Mouse (Mus musculus) ES-CJ7 (cell line): ENCODE measurements at regions not wholly inside any gene's neighbourhood (a gene's known extent, or its start where the extent isn't known, plus 50 kb on each side); places are given as distances from the start of the nearest gene placed in this dataset.

Experiments used
- DNase-seq: peaks from one replicate; pipeline ENCODE4 v3.0.0; 2011; ENCODE audit warnings: low read depth, low spot score

- DNase-seq, result no peak
Measured at GRCm38 (mm10) chr1:13424524-13424923, 2010.6 kb downstream of the A830018L16Rik start.

GRCm38 (mm10) chr1:13425601-13426327, 2011.9 kb downstream of the A830018L16Rik start:
- DNase-seq, result no peak

GRCm38 (mm10) chr1:13426328-13427067, 2012.6 kb downstream of the A830018L16Rik start:
- peak; percentile 43 for DNase-seq

DNA sequence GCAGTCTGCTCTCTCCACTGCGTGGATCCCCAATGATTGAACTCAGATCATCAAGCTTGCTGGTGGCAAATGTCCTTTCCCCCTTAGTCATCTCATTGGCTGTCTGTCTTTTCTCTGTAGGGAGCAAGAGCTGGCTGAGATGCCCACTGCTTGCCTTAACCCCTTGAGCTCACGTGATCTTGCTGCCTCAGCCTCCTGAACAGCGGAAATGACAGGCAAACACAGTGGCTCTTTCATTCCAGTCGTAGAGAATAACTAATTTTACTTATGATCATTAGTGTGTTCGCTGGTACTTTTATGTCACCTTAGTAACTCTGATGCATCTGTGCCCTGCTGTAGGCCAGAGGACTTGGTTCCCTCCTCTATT, 2013.1 kb downstream of the A830018L16Rik start:
- DNase-seq, result no peak

GRCm38 (mm10) chr1:13427501-13428207, 2013.7 kb downstream of the A830018L16Rik start:
- DNase-seq, result no peak

GRCm38 (mm10) chr1:13437747-13438394, 2024.0 kb downstream of the A830018L16Rik start:
- DNase-seq, result no peak

- no peak for DNase-seq
Measured at GRCm38 (mm10) chr1:13442366-13442765, 2028.5 kb downstream of the A830018L16Rik start.

- no peak for DNase-seq
Measured at GRCm38 (mm10) chr1:13454534-13454933, 2040.6 kb downstream of the A830018L16Rik start.

DNA sequence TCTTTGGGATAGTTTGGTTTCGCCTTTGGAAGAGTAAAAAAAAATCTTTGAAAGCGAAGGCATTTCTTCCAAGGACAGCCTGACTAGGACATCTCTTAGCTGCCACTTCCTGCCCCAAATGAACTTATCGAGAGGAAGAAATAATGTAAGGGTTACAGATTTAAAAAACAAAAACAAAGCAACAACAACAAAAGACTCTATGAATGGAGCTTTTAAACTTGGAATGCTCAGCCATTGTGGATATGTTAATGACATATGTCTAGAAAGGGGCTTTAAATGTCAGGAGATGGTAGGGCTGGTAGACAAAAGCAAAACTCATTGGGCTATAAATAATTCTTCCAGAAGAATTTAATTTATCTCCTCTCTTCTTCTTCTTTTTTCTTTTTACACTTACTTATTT, 2041.7 kb downstream of the A830018L16Rik start:
- DNase-seq, result peak; percentile 63

DNA sequence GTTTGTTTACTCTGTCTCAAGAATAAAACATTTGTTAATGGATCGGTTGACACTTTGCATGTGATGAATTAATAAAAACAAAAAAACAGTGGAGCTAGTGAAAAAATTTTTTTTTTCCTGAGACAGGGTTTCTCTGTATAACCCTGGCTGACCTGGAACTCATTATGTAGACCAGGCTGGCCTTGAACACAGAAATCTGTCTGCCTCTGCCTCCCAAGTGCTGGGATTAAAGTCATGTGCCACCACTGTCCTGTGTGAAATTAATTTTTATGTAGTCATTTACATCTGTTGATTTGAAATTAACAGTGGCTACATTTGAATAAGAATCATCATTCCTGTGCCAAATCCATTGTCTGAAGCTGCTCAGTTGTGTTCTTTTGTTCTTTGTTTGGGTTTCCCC, 2050.4 kb downstream of the A830018L16Rik start:
- DNase-seq, result peak; percentile 33

- DNase-seq, result no peak
Measured at GRCm38 (mm10) chr1:13467174-13467573, 2053.3 kb downstream of the A830018L16Rik start.

GRCm38 (mm10) chr1:13467886-13468630, 2054.2 kb downstream of the A830018L16Rik start:
- DNase-seq, result no peak

DNA sequence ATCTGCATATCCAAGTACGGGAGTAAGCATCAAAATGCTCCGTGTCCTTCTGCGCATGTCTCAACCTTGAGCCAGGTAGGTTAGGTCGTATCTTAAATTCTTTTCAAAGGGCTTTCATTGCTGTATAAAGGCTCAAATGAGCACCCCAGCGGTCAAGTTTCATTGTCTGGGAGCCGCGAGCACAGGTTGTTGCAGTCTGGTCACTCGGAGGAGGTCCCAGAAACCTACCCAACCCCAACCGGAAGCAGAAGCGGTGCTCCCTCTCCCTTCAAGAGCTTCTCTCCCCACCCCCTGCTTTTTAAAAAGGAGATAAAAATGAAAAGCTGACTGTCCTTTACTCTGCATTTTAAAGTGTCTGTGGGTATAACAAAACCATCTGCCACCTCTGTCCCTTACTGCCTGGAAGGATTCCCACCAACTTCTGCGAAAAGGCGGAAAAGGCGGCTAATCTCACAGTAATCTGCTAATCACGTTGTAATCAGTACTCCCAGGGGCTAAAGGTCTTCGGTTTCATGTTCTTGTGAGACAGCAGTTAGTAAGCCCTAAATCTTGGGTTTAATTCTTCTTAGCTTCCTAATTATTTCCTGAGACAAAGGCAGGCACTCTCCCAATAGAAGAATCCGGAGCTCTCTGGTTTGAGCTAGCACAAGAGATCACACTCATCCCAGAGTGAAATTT, 2081.0 kb downstream of the A830018L16Rik start:
- DNase-seq, result no peak

- no peak for DNase-seq
Measured at GRCm38 (mm10) chr1:13496386-13496785, 2082.5 kb downstream of the A830018L16Rik start.

DNA sequence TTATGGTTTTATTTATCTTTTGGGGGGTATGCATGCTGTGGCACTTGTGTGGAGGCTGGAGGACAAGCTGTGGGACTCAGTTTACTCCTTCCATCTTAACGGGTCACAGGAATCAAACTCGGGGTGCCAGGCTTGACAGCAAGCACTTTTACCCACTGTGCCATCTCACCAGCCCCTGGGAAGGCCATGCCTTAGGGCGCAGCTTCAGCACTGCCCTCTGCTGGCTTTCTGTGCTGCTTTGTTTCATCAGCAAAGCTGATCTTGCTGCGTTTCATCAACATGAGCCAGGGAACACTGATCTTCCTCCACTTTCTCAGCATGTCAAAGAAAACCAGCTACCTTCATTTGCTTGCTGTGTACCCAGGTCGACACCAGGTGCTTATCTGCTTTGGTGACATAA, 2086.6 kb downstream of the A830018L16Rik start:
- DNase-seq, result peak; percentile 71

GRCm38 (mm10) chr1:13501938-13502337, 2088.0 kb downstream of the A830018L16Rik start:
- DNase-seq, result no peak

DNA sequence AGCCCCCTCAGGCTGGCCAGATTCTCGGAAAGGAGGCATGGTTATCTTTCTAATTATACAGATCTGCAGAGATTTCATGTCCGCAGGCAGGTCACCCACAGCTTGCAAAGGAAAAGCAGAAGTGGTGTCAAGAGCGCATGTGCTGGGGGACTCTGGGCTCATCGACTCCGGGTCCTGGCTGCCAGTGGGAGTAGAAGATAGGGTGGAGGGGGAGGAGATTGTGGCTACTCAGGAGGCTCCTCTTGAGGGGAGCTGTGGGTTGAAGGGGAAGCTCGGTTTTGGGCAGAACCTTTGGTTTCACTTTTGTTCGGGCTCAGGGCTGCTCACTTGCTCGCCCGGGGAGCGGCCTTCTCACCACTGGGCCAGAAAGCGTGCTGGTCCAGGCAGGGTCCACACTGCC, 2099.9 kb downstream of the A830018L16Rik start:
- DNase-seq, result no peak
